Mouse (Mus musculus): Measurements from ENCODE around the gene Slc26a8. TPM values are rescaled to one million over a fixed set of nuclear protein-coding genes. Genes with fewer than 3 reads are reported as not detected.

Gene Slc26a8
- polyA plus RNA-seq, 2 experiments from 2014 or later, result 0.32 TPM; not detected in 1

GRCm38 (mm10) chr17:28698245-28698644 lies 8.2 kb upstream of the Slc26a8 start:
- peak; percentile 51 for ATAC-seq

GRCm38 (mm10) chr17:28697290-28698195 lies 7.5 kb upstream of the Slc26a8 start:
- peak; percentile 76 for ATAC-seq

- ATAC-seq, result no peak
Observed at GRCm38 (mm10) chr17:28696641-28697040, 6.6 kb upstream of the Slc26a8 start.

GRCm38 (mm10) chr17:28694832-28695231 lies 4.8 kb upstream of the Slc26a8 start:
- ATAC-seq, result no peak

GRCm38 (mm10) chr17:28694078-28694477 lies 4.0 kb upstream of the Slc26a8 start:
- no peak for ATAC-seq

GRCm38 (mm10) chr17:28693086-28693485 lies 3.1 kb upstream of the Slc26a8 start:
- ATAC-seq, result no peak

- ATAC-seq, result peak; percentile 41
Observed at GRCm38 (mm10) chr17:28692341-28692710, 2.3 kb upstream of the Slc26a8 start.

GRCm38 (mm10) chr17:28691687-28692340 lies 1.8 kb upstream of the Slc26a8 start:
- no peak for ATAC-seq

GRCm38 (mm10) chr17:28690776-28691686 lies 998 bp upstream of the Slc26a8 start, which contains the start of gene Mapk14:
Gene Mapk14, plus strand, starts transcription at chr17:28691329.
- peak; percentile 95 for ATAC-seq

- ATAC-seq, result no peak
Observed at GRCm38 (mm10) chr17:28687354-28687753, 2.7 kb downstream of the Slc26a8 start.

GRCm38 (mm10) chr17:28684631-28685030 lies 5.4 kb downstream of the Slc26a8 start:
- no peak for ATAC-seq

- no peak for ATAC-seq
Observed at GRCm38 (mm10) chr17:28683601-28684000, 6.4 kb downstream of the Slc26a8 start.

GRCm38 (mm10) chr17:28682311-28683084 lies 7.5 kb downstream of the Slc26a8 start:
- no peak for ATAC-seq

GRCm38 (mm10) chr17:28659564-28659963 lies 30.5 kb downstream of the Slc26a8 start:
- ATAC-seq, result no peak

- peak; percentile 75 for ATAC-seq
Observed at GRCm38 (mm10) chr17:28657936-28658335, 32.1 kb downstream of the Slc26a8 start.

- ATAC-seq, result no peak
Observed at GRCm38 (mm10) chr17:28650268-28650667, 39.8 kb downstream of the Slc26a8 start.

- peak; percentile 72 for ATAC-seq
Observed at GRCm38 (mm10) chr17:28648607-28649370, 41.2 kb downstream of the Slc26a8 start.

GRCm38 (mm10) chr17:28646221-28646620 lies 43.8 kb downstream of the Slc26a8 start:
- no peak for ATAC-seq

- ATAC-seq, result no peak
Observed at GRCm38 (mm10) chr17:28644112-28644511, 45.9 kb downstream of the Slc26a8 start.

- no peak for ATAC-seq
Observed at GRCm38 (mm10) chr17:28643697-28644096, 46.3 kb downstream of the Slc26a8 start.

- ATAC-seq, result no peak
Observed at GRCm38 (mm10) chr17:28640113-28640512, 49.9 kb downstream of the Slc26a8 start.

Data from CD4-positive, CD25-positive, alpha-beta regulatory T cell, adult 4 months (primary cell).